Mouse (Mus musculus): ENCODE data around the gene Prdm1.

- no peak for TF ChIP-seq CTCF (IDR thresholded peaks at IDR 0.05)
- no peak for TF ChIP-seq POLR2A (IDR thresholded peaks at IDR 0.05; ENCODE audit: insufficient read depth, low read depth, low read length)
- no peak for TF ChIP-seq EP300 (IDR thresholded peaks at IDR 0.05; ENCODE audit: insufficient read depth, low read depth, low read length)
Measured at GRCm38 (mm10) chr10:44492815-44493525, 35.3 kb downstream of the Prdm1 start.
